Mouse (Mus musculus): ENCODE results near the gene Fam107b.

- TF ChIP-seq EP300 (IDR thresholded peaks at IDR 0.05) (no peak), CTCF (IDR thresholded peaks at IDR 0.05) (no peak)
These were observed 201.2 kb downstream of the Fam107b start for GRCm38 (mm10) chr2:3771483-3771882.

All from lung, postnatal 0 days (tissue).